Mouse (Mus musculus) lung, embryonic 14.5 days (tissue): Measurements from ENCODE around the gene Glud1. TPM values are rescaled to one million over a fixed set of nuclear protein-coding genes. Genes with fewer than 3 reads are reported as not detected.

ENCODE experiments used
- ATAC-seq: fragments of 200-750 bp; cut with Nextera tagmentation; 2 replicates; pipeline ENCODE4 v1.8.0; 2017; ENCODE audit warnings: mild to moderate bottlenecking, moderate TSS enrichment, moderate library complexity; ENCODE audit not compliant: insufficient read depth
- DNase-seq: peaks from one replicate; pipeline ENCODE4 v3.0.0-alpha.2; 2015
- H3K27ac ChIP-seq: fragments of 300-500 bp; sonication (generic); 2 replicates; pipeline ENCODE4 v1.5.1; 2014; ENCODE audit warnings: low read depth, mild to moderate bottlenecking, moderate library complexity
- H3K27me3 ChIP-seq: fragments of 300-500 bp; sonication (generic); 2 replicates; pipeline ENCODE4 v1.6.1; 2014; ENCODE audit warnings: low read length, control low read depth; ENCODE audit not compliant: insufficient read depth
- H3K36me3 ChIP-seq: fragments of 300-500 bp; sonication (generic); 2 replicates; pipeline ENCODE4 v1.6.1; 2014; ENCODE audit warnings: control low read depth; ENCODE audit not compliant: insufficient read depth
- H3K4me1 ChIP-seq: fragments of 300-500 bp; sonication (generic); 2 replicates; pipeline ENCODE4 v1.6.1; 2014; ENCODE audit warnings: antibody characterized with exemption, control low read depth; ENCODE audit not compliant: insufficient read depth
- H3K4me2 ChIP-seq: fragments of 300-500 bp; sonication (generic); 2 replicates; pipeline ENCODE4 v1.6.1; 2014; ENCODE audit warnings: mild to moderate bottlenecking
- H3K4me3 ChIP-seq: fragments of 300-500 bp; sonication (generic); 2 replicates; pipeline ENCODE4 v1.5.1; 2014; ENCODE audit warnings: low read depth, low read length
- H3K9ac ChIP-seq: fragments of 300-500 bp; sonication (generic); 2 replicates; pipeline ENCODE4 v1.6.1; 2014
- H3K9me3 ChIP-seq: fragments of 300-500 bp; sonication (generic); 2 replicates; pipeline ENCODE4 v1.6.1; 2016; ENCODE audit warnings: low read depth, low read length, control low read depth
- CTCF ChIP-seq: IDR thresholded peaks from 2 replicates; pipeline ENCODE4 v1.5.1; 2016; ENCODE audit warnings: antibody characterized with exemption, low read depth
- WGBS: fragments of 180-500 bp; shearing (Covaris S2); extraction: QIAGEN DNeasy Blood & Tissue Kit; methylation state at CpG from one replicate; pipeline ENCODE4 v1.1.7; 2014; 5-methylcytosine and 5-hydroxymethylcytosine counted together
- polyA plus RNA-seq: library from polyadenylated mRNA; unstranded; fragments of >200 nt; fragmentation: Nextera tagmentation; extraction: Ambion mirVana; gene quantifications from 2 replicates; pipeline ENCODE4 v1.2.1, GENCODE M21; 2014

The Glud1 gene
- polyA plus RNA-seq, result 76.5 and 84.2 TPM in 2 replicates

- peak within 1 kb of the TSS; percentile 87 for H3K4me3 ChIP-seq
- under 1% methylated on average over 97 of the region's 100 CpGs for WGBS
- no peaks in the 10 kb centered on the region for H3K27me3 ChIP-seq
- no peaks in the 10 kb centered on the region for H3K9me3 ChIP-seq
- peak; percentile 97 for ATAC-seq
- TF ChIP-seq CTCF, result no peak
- DNase-seq, result peak; percentile 97
- H3K4me1 ChIP-seq, result no peaks in the 10 kb centered on the region
- peak within 1 kb of the TSS; percentile 72 for H3K4me2 ChIP-seq
- H3K9ac ChIP-seq, result peak within 1 kb of the TSS; percentile 83
- H3K27ac ChIP-seq, result peak within 1 kb of the TSS; percentile 96
- H3K36me3 ChIP-seq, result no peaks in the 10 kb centered on the region
Observed at GRCm38 (mm10) chr14:34310234-34310965, at the start of gene Glud1, which contains the start of gene Shld2. TSS of gene Glud1 (plus strand) at chr14:34310727. TSS of gene Shld2 (minus strand) at chr14:34310493.

DNA sequence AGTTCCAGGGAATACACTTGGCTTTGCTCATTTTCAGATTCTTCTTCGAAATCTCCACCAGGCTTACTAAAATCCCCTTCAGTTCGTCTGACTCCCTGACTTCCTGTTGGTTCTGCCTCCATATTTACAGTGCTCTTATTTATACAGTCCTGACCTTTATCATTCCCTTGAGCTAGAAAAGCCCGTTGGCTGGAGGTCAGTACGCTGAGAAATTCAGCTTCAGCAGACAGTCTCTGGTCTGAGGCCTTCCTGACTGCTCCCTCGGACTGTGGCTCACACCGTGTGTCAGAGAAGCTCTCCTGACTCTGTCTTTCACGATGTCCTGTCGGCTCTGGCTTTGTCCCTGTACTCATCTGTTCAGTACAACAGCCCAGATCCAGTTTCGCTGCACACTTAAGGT, 42.5 kb upstream of the Glud1 start:
- 37% methylated on average over 9 of the region's 9 CpGs for WGBS
- H3K9ac ChIP-seq, result no peak overlapping the region
- H3K27ac ChIP-seq, result no peak overlapping the region
- peak; percentile 6 for DNase-seq
- no peaks in the 10 kb centered on the region for H3K9me3 ChIP-seq
- no peaks in the 10 kb centered on the region for H3K4me1 ChIP-seq
- no peaks in the 10 kb centered on the region for H3K36me3 ChIP-seq
- no peak for TF ChIP-seq CTCF
- H3K4me2 ChIP-seq, result no peak overlapping the region
- no peak for ATAC-seq
- H3K4me3 ChIP-seq, result no peak overlapping the region
- no peaks in the 10 kb centered on the region for H3K27me3 ChIP-seq

GRCm38 (mm10) chr14:34273280-34273679, 37.2 kb upstream of the Glud1 start:
- no peaks in the 10 kb centered on the region for H3K36me3 ChIP-seq
- ATAC-seq (no peak), DNase-seq (peak; percentile 69)
- no peak overlapping the region for H3K4me3 ChIP-seq
- no peak overlapping the region for H3K27ac ChIP-seq
- no peak overlapping the region for H3K4me2 ChIP-seq
- H3K9me3 ChIP-seq, result no peaks in the 10 kb centered on the region
- H3K9ac ChIP-seq, result no peak overlapping the region
- 42% methylated on average over 2 of the region's 2 CpGs for WGBS
- no peaks in the 10 kb centered on the region for H3K27me3 ChIP-seq
- H3K4me1 ChIP-seq, result no peaks in the 10 kb centered on the region
- TF ChIP-seq CTCF, result peak; percentile 65

DNA sequence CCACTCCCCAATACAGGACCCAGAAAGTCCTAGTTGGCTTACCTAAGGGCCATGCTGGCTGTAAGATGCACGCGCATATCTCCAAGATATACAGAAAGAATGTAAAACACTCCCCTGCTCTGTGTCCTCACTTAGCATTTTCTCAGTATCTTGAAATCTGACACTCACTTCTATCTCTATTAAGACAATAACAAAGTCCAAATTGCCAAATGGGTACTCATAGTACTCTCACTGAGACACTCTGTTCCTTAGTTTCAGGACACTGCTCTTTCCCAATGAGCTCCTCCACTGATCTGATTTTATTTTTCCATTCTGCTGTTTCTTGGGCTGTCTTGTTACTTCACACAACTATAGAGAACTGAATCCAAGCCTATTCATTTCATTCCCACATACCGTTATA, 36.4 kb upstream of the Glud1 start:
- Histone ChIP-seq H3K27me3 (no peaks in the 10 kb centered on the region), H3K9ac (no peak overlapping the region), H3K4me1 (no peaks in the 10 kb centered on the region), H3K4me2 (no peak overlapping the region), H3K36me3 (no peaks in the 10 kb centered on the region), H3K4me3 (no peak overlapping the region), H3K27ac (no peak overlapping the region), H3K9me3 (no peaks in the 10 kb centered on the region)
- ATAC-seq (no peak), DNase-seq (no peak)
- no peak for TF ChIP-seq CTCF
- 85% methylated on average over 3 of the region's 3 CpGs for WGBS

GRCm38 (mm10) chr14:34275225-34275624, 35.3 kb upstream of the Glud1 start:
- Histone ChIP-seq H3K27ac (no peak overlapping the region), H3K27me3 (no peaks in the 10 kb centered on the region), H3K4me1 (no peaks in the 10 kb centered on the region), H3K36me3 (no peaks in the 10 kb centered on the region), H3K4me2 (no peak overlapping the region), H3K4me3 (no peak overlapping the region), H3K9me3 (no peaks in the 10 kb centered on the region), H3K9ac (no peak overlapping the region)
- no peak for TF ChIP-seq CTCF
- WGBS, result 65% methylated on average over 4 of the region's 4 CpGs
- no peak for DNase-seq
- no peak for ATAC-seq

DNA sequence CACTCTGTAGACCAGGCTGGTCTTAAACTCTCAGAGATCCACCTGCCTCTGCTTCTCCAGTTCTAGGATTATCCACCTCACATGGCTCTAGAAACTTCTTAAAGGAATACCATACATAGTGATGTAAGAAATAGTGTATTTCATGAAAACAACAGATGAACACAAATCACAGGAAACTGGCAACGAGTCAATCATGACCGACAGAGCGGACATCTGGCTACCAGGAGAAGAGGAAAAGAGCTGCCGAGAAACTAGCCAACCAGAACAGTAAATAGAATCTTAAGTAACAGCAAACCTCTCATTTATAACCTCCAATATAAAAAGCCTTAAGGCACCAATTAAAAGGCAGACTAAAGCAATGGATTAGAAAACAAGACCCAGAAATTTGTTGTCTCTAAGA, 30.8 kb upstream of the Glud1 start:
- ATAC-seq, result no peak
- Histone ChIP-seq H3K4me1 (no peaks in the 10 kb centered on the region), H3K27ac (no peak overlapping the region), H3K4me3 (no peak overlapping the region), H3K27me3 (no peaks in the 10 kb centered on the region), H3K4me2 (no peak overlapping the region), H3K36me3 (no peaks in the 10 kb centered on the region), H3K9ac (no peak overlapping the region), H3K9me3 (no peaks in the 10 kb centered on the region)
- no peak for TF ChIP-seq CTCF
- 78% methylated on average over 4 of the region's 4 CpGs for WGBS
- no peak for DNase-seq

- Histone ChIP-seq H3K9ac (no peak overlapping the region), H3K4me3 (no peak overlapping the region), H3K36me3 (no peaks in the 10 kb centered on the region), H3K27ac (no peak overlapping the region), H3K4me1 (no peaks in the 10 kb centered on the region), H3K27me3 (no peaks in the 10 kb centered on the region), H3K4me2 (no peak overlapping the region), H3K9me3 (no peaks in the 10 kb centered on the region)
- ATAC-seq (no peak), DNase-seq (no peak)
- 65% methylated on average over 2 of the region's 2 CpGs for WGBS
- TF ChIP-seq CTCF, result no peak
Observed at GRCm38 (mm10) chr14:34280798-34281197, 29.7 kb upstream of the Glud1 start.
